In genomic region chr17:78272713-78273483, GRCm38 (mm10) we compare ENCODE assay signal across 9 mouse cellular contexts.
DNase-seq lines count a peak whose midpoint lies in the region; ATAC-seq and TF ChIP-seq lines count a peak whose summit lies in the region.
"Had no signal": no experiment of that assay in that cellular context is flagged by ENCODE, and none has a peak within 500 bp of the region (broad histone marks: within the 10 kb centered on the region; RNA-seq: fewer than 3 reads in every experiment).

No protein-coding gene starts in this region.

- no peaks in the 10 kb centered on the region for H3K36me3 ChIP-seq in forebrain, postnatal 0 days (ENCODE audit: insufficient read depth)
- H3K36me3 ChIP-seq in forebrain, embryonic 14.5 days (ENCODE audit: control insufficient read depth, insufficient read depth, low read length): no peaks in the 10 kb centered on the region
- no peaks in the 10 kb centered on the region for H3K36me3 ChIP-seq in lung, embryonic 15.5 days

- peaks cover 18% of the 10 kb centered on the region for H3K4me1 ChIP-seq in forebrain, postnatal 0 days (ENCODE audit: insufficient read depth)
- peaks cover 24% of the 10 kb centered on the region for H3K4me1 ChIP-seq in forebrain, embryonic 14.5 days (ENCODE audit: control insufficient read depth, insufficient read depth, low read length)
- peaks cover 27% of the 10 kb centered on the region for H3K4me1 ChIP-seq in lung, embryonic 15.5 days
- peaks cover 16% of the 10 kb centered on the region for H3K4me1 ChIP-seq in lung, adult 2 months (ENCODE audit: control insufficient read depth, insufficient read depth, low read length)

- 0 out of 2 replicates have a peak, but pooled peaks have one; percentile 10 for ATAC-seq in forebrain, postnatal 0 days
- no peak for ATAC-seq in forebrain, embryonic 14.5 days
- ATAC-seq in lung, embryonic 15.5 days (ENCODE audit: borderline replicate concordance, extremely low read depth, low FRiP score, low TSS enrichment): peak; percentile 43; the same call in 1 of the 2 replicates
- no peak for ATAC-seq in megakaryocyte progenitor cell, adult 5-6 weeks (replicated peaks; ENCODE audit: poor library complexity)

- no peak overlapping the region for H3K4me3 ChIP-seq in forebrain, postnatal 0 days (ENCODE audit: low read depth, low read length)
- no peak overlapping the region for H3K4me3 ChIP-seq in forebrain, embryonic 14.5 days (ENCODE audit: low read depth, low read length)
- H3K4me3 ChIP-seq in lung, embryonic 15.5 days: no peak overlapping the region
- H3K4me3 ChIP-seq in lung, adult 2 months (replicated peaks; ENCODE audit: extremely low read depth, low read depth, low read length): no peak overlapping the region

- no peak overlapping the region for H3K4me2 ChIP-seq in forebrain, postnatal 0 days (ENCODE audit: low read depth)
- H3K4me2 ChIP-seq in forebrain, embryonic 14.5 days (ENCODE audit: low read length): no peak overlapping the region
- 0 out of 2 replicates have a peak overlapping the region, but pooled peaks have one; percentile 7 for H3K4me2 ChIP-seq in lung, embryonic 15.5 days

- 54% methylated on average over 8 of the region's 8 CpGs for WGBS in forebrain, postnatal 0 days
- WGBS in forebrain, embryonic 14.5 days: 70% methylated on average over 8 of the region's 8 CpGs
- 45% methylated on average over 8 of the region's 8 CpGs for WGBS in lung, embryonic 15.5 days
- 55% methylated on average over 8 of the region's 8 CpGs for WGBS in lung, adult 2 months

- no peak overlapping the region for H3K9ac ChIP-seq in forebrain, postnatal 0 days
- no peak overlapping the region for H3K9ac ChIP-seq in forebrain, embryonic 14.5 days (ENCODE audit: low read length)
- H3K9ac ChIP-seq in lung, embryonic 15.5 days: no peak overlapping the region

- DNase-seq in forebrain, postnatal 0 days: no peak
- DNase-seq in forebrain, embryonic 14.5 days (ENCODE audit: low spot score): no peak
- no peak for DNase-seq in lung, adult 2 months
- peak; percentile 19 for DNase-seq in heart, postnatal 4 days
- peak; percentile 78 for DNase-seq in retina, postnatal 1 day
- DNase-seq in adrenal gland, adult 2 months: no peak
- DNase-seq: B cell, adult 2 months had no signal

- H3K9me3 ChIP-seq in forebrain, postnatal 0 days (ENCODE audit: low read length): no peaks in the 10 kb centered on the region
- no peaks in the 10 kb centered on the region for H3K9me3 ChIP-seq in forebrain, embryonic 14.5 days (replicated peaks; ENCODE audit: control insufficient read depth, low read length)
- H3K9me3 ChIP-seq in lung, embryonic 15.5 days: no peaks in the 10 kb centered on the region

- no peak for TF ChIP-seq POLR2A in lung, adult 2 months (IDR thresholded peaks at IDR 0.05; ENCODE audit: borderline replicate concordance, extremely low read depth, low read depth, low read length)

- peak overlapping the region; percentile 42; the same call in 1 of the 2 replicates for H3K27ac ChIP-seq in forebrain, postnatal 0 days (ENCODE audit: low read depth, low read length)
- H3K27ac ChIP-seq in forebrain, embryonic 14.5 days (ENCODE audit: low read depth, low read length): no peak overlapping the region
- peak overlapping the region; percentile 43; the same call in 1 of the 2 replicates for H3K27ac ChIP-seq in lung, embryonic 15.5 days

- TF ChIP-seq CTCF in forebrain, postnatal 0 days (IDR thresholded peaks at IDR 0.05; ENCODE audit: low read depth): no peak
- no peak for TF ChIP-seq CTCF in lung, adult 2 months (IDR thresholded peaks at IDR 0.05; ENCODE audit: insufficient read depth, low read length)

- no peaks in the 10 kb centered on the region for H3K27me3 ChIP-seq in forebrain, postnatal 0 days (ENCODE audit: insufficient read depth, low read length)
- H3K27me3 ChIP-seq in forebrain, embryonic 14.5 days (replicated peaks; ENCODE audit: control insufficient read depth, insufficient read depth, low read length): no peaks in the 10 kb centered on the region
- no peaks in the 10 kb centered on the region for H3K27me3 ChIP-seq in lung, embryonic 15.5 days

Comparison
In these comparisons a context has a peak if more than half of its experiments do, and no peak if none do; other contexts are left out.
1. ATAC-seq: peak in forebrain, postnatal 0 days (single experiment) and lung, embryonic 15.5 days (single experiment); none in forebrain, embryonic 14.5 days (single experiment) and megakaryocyte progenitor cell, adult 5-6 weeks (single experiment).
2. DNase-seq: peak in heart, postnatal 4 days (single experiment) and retina, postnatal 1 day (single experiment); none in forebrain, postnatal 0 days (single experiment), forebrain, embryonic 14.5 days (single experiment), lung, adult 2 months (single experiment) and adrenal gland, adult 2 months (single experiment).